In genomic region chr12:17677743-17678142, GRCm38 (mm10) we compare ENCODE assay signal across 14 mouse cellular contexts. TPM values are rescaled to one million over a fixed set of nuclear protein-coding genes. Genes with fewer than 3 reads are reported as not detected.
A peak's percentile ranks its signal among the peaks of the same experiment; 100 is the strongest.
DNase-seq lines count a peak whose midpoint lies in the region; ATAC-seq and TF ChIP-seq lines count a peak whose summit lies in the region.
"Had no signal": no experiment of that assay in that cellular context is flagged by ENCODE, and none has a peak within 500 bp of the region (broad histone marks: within the 10 kb centered on the region; RNA-seq: fewer than 3 reads in every experiment).

No protein-coding gene starts in this region.

- no peak for TF ChIP-seq POLR2A in kidney, adult 2 months (IDR thresholded peaks at IDR 0.05; ENCODE audit: low read depth, low read length)

- no peak for DNase-seq in kidney, adult 2 months
- no peak for DNase-seq in kidney, postnatal 4 days
- no peak for DNase-seq in midbrain, postnatal 0 days (ENCODE audit: low spot score)
- peak; percentile 30 to 35 for DNase-seq in thymus, postnatal 36 days
- no peak for DNase-seq in urinary bladder, adult 18-20 months (ENCODE audit: low spot score in 2 of 2)
- no peak for DNase-seq in adrenal gland, postnatal 36 days
- DNase-seq: cerebellum, adult 9-11 months had no signal

- no peaks in the 10 kb centered on the region for H3K27me3 ChIP-seq in kidney, adult 2 months (replicated peaks; ENCODE audit: control insufficient read depth, insufficient read depth, low read length)
- no peaks in the 10 kb centered on the region for H3K27me3 ChIP-seq in midbrain, postnatal 0 days (ENCODE audit: insufficient read depth, low read length)
- H3K27me3 ChIP-seq in midbrain, embryonic 16.5 days (ENCODE audit: control insufficient read depth, insufficient read depth, low read depth, low read length) = no peaks in the 10 kb centered on the region
- H3K27me3 ChIP-seq: limb, embryonic 13.5 days; neural tube, embryonic 15.5 days had no signal

- no peak overlapping the region for H3K27ac ChIP-seq in kidney, adult 2 months (ENCODE audit: insufficient read depth, low read depth, low read length)
- no peak overlapping the region for H3K27ac ChIP-seq in midbrain, postnatal 0 days (ENCODE audit: low read depth, low read length)
- H3K27ac ChIP-seq in midbrain, embryonic 16.5 days (ENCODE audit: low read length) = no peak overlapping the region
- H3K27ac ChIP-seq: forebrain, embryonic 10.5 days; hindbrain, embryonic 10.5 days; limb, embryonic 13.5 days; macrophage; neural tube, embryonic 15.5 days had no signal

- H3K9me3 ChIP-seq in midbrain, postnatal 0 days (ENCODE audit: low read length) = no peaks in the 10 kb centered on the region
- H3K9me3 ChIP-seq in midbrain, embryonic 16.5 days (replicated peaks; ENCODE audit: control insufficient read depth, low read length, poor library complexity, severe bottlenecking) = no peaks in the 10 kb centered on the region
- H3K9me3 ChIP-seq: forebrain, embryonic 10.5 days; hindbrain, embryonic 10.5 days; limb, embryonic 13.5 days; neural tube, embryonic 15.5 days had no signal

- H3K4me3 ChIP-seq in kidney, adult 2 months (ENCODE audit: insufficient read depth, low read depth, low read length) = no peak overlapping the region
- H3K4me3 ChIP-seq in midbrain, postnatal 0 days (ENCODE audit: low read depth, low read length) = no peak overlapping the region
- no peak overlapping the region for H3K4me3 ChIP-seq in midbrain, embryonic 16.5 days (ENCODE audit: low read depth, low read length)
- H3K4me3 ChIP-seq: forebrain, embryonic 10.5 days; hindbrain, embryonic 10.5 days; limb, embryonic 13.5 days; neural tube, embryonic 15.5 days had no signal

- no peaks in the 10 kb centered on the region for H3K36me3 ChIP-seq in kidney, adult 2 months (ENCODE audit: control insufficient read depth, insufficient read depth, low read length)
- H3K36me3 ChIP-seq in midbrain, postnatal 0 days (ENCODE audit: insufficient read depth, low read length) = no peaks in the 10 kb centered on the region
- H3K36me3 ChIP-seq in midbrain, embryonic 16.5 days (ENCODE audit: control insufficient read depth, insufficient read depth, low read length) = no peaks in the 10 kb centered on the region
- H3K36me3 ChIP-seq: forebrain, embryonic 10.5 days; hindbrain, embryonic 10.5 days; limb, embryonic 13.5 days; neural tube, embryonic 15.5 days had no signal

- H3K4me1 ChIP-seq in kidney, adult 2 months (ENCODE audit: control insufficient read depth, insufficient read depth, low read length) = no peaks in the 10 kb centered on the region
- no peaks in the 10 kb centered on the region for H3K4me1 ChIP-seq in midbrain, postnatal 0 days (ENCODE audit: insufficient read depth, low read length)
- no peaks in the 10 kb centered on the region for H3K4me1 ChIP-seq in midbrain, embryonic 16.5 days (ENCODE audit: control insufficient read depth, insufficient read depth, low read length)
- H3K4me1 ChIP-seq: limb, embryonic 13.5 days; neural tube, embryonic 15.5 days had no signal

- ATAC-seq in midbrain, postnatal 0 days (ENCODE audit: low FRiP score) = no peak
- no peak for ATAC-seq in midbrain, embryonic 16.5 days
- peak; percentile 54 for ATAC-seq in activated CD4-positive, CD25-positive, alpha-beta regulatory T cell, adult 4 months

- no peak overlapping the region for H3K4me2 ChIP-seq in midbrain, postnatal 0 days (ENCODE audit: low read depth, low read length, poor library complexity, severe bottlenecking)
- H3K4me2 ChIP-seq in midbrain, embryonic 16.5 days (ENCODE audit: low read length) = no peak overlapping the region
- H3K4me2 ChIP-seq: limb, embryonic 13.5 days; neural tube, embryonic 15.5 days had no signal

- 86% methylated on average over 2 of the region's 2 CpGs for WGBS in kidney, adult 2 months
- WGBS in midbrain, postnatal 0 days = 79% methylated on average over 2 of the region's 2 CpGs
- 86% methylated on average over 2 of the region's 2 CpGs for WGBS in midbrain, embryonic 16.5 days

- no peak overlapping the region for H3K9ac ChIP-seq in midbrain, postnatal 0 days (replicated peaks; ENCODE audit: low read length, poor library complexity, severe bottlenecking)
- H3K9ac ChIP-seq in midbrain, embryonic 16.5 days (ENCODE audit: low read depth, low read length) = no peak overlapping the region
- H3K9ac ChIP-seq: limb, embryonic 13.5 days; neural tube, embryonic 15.5 days had no signal

- peak; percentile 24; the same call in 1 of the 2 replicates for TF ChIP-seq CTCF in kidney, adult 2 months (conservative IDR thresholded peaks at IDR 0.05; ENCODE audit: insufficient read depth, insufficient read length, low read depth, low read length)
- TF ChIP-seq CTCF in midbrain, postnatal 0 days (IDR thresholded peaks at IDR 0.05) = peak; percentile 29

RNA-seq across cellular contexts. Expression of gene Hpcal1, which starts 12.9 kb away (rescaled TPM):
- polyA plus RNA-seq in kidney, adult 2 months (2012; rRNA removed) = 128 and 144 TPM in 2 replicates
- 75.0 and 94.0 TPM in 2 replicates for total RNA-seq in midbrain, postnatal 0 days (2014; rRNA removed)
- polyA plus RNA-seq in midbrain, postnatal 0 days (2015; fragmentation: Nextera tagmentation; extraction: Ambion mirVana) = 139 and 149 TPM in 2 replicates
- 97.2 and 107 TPM in 2 replicates for polyA plus RNA-seq in midbrain, embryonic 16.5 days (2015; fragmentation: Nextera tagmentation; extraction: Ambion mirVana)
- 10 to 100 TPM; 59.7 to 63.6 TPM for polyA plus RNA-seq in activated CD4-positive, CD25-positive, alpha-beta regulatory T cell, adult 4 months (2017; shearing (Covaris generic))
- total RNA-seq in adrenal gland, postnatal 36 days (2021) = 10 to 100 TPM; 17.1 to 19.1 TPM

Comparison
In these comparisons a context has a peak if more than half of its experiments do, and no peak if none do; other contexts are left out.
1. DNase-seq: peak in thymus, postnatal 36 days (2 of 2); none in kidney, adult 2 months (single experiment), kidney, postnatal 4 days (0 of 2), midbrain, postnatal 0 days (single experiment), urinary bladder, adult 18-20 months (0 of 2) and adrenal gland, postnatal 36 days (0 of 2).